Mouse (Mus musculus) cortical plate, adult 2 months (tissue): ENCODE results near the gene Tacr3.

Source experiments
- CTCF ChIP-seq: fragments of 200-500 bp; IDR thresholded peaks from 2 replicates; pipeline ENCODE4 v1.5.1; 2011; ENCODE audit warnings: mild to moderate bottlenecking, control low read depth, low read length; ENCODE audit not compliant: insufficient read depth; ENCODE audit errors: extremely low read depth
- POLR2A ChIP-seq: fragments of 200-500 bp; IDR thresholded peaks from 2 replicates; pipeline ENCODE4 v1.6.1; 2011; ENCODE audit warnings: mild to moderate bottlenecking, low read length, control low read depth; ENCODE audit not compliant: insufficient read depth; ENCODE audit errors: extremely low read depth

DNA sequence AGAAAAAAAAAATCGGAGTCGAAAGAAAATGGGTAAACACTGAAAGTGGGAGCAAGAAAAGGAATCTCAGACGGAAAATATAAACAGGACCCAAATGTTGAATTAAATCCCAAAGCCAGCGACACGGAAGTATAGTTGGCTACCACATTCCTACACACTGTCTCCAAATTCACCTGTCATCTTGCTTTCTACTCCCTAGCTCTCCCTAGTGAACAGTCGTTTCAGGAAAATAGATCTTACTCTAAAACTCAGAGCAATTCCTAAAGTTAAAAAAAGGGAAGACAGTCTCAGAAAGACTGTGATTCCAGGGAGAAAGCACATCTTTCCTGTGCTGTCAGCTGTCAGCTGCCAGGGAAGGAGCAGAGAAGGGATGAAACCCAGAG, 324 bp upstream of the Tacr3 start:
- TF ChIP-seq POLR2A (no peak), CTCF (no peak)
